Mouse (Mus musculus): ENCODE data around the gene Atp6v1g1. TPM values are rescaled to one million over a fixed set of nuclear protein-coding genes. Genes with fewer than 3 reads are reported as not detected.

Gene Atp6v1g1
- polyA plus RNA-seq, 1 experiment from 2014 or later = 429 TPM

DNA sequence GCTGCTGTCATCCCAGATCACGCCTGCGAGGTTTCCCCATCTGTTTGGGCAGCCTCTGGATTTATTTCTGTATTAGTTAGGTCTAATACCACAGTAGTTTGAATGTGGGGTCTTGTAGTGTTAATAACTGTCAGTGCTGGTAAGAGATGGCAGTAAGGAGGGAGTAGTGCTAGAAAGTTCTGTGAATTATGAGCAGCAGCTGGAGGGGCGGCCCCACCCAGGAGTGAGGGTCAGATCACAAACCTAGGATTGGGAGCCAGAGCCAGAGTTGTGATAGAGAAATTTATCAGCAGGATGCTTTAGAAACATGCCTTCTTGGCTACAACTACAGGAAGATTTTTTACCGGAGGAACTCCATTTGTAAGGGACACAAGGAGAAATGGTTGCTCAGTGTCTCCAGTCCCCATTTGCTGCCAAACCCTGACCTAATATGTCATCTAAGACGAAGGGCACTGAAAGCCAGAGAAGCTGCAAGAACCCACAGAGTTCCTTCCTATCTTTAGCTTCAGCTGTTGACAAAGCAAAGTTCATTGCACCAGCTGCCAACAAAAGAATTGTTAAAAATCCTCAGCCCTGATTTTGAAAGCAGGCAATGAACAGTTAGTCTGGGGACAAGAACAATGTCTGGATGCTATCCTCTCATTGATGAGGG lies 50.0 kb downstream of the Atp6v1g1 start:
- no peak for ATAC-seq (ENCODE audit: low FRiP score, low read depth)
- Histone ChIP-seq H3K4me1 (no peaks in the 10 kb centered on the region), H3K4me3 (no peak overlapping the region), H3K27me3 (replicated peaks) (no peaks in the 10 kb centered on the region), H3K9ac (no peak overlapping the region), H3K4me2 (replicated peaks) (no peak overlapping the region), H3K9me3 (no peaks in the 10 kb centered on the region), H3K36me3 (no peaks in the 10 kb centered on the region), H3K27ac (no peak overlapping the region)
- WGBS = 82% methylated on average over 5 of the region's 5 CpGs

DNA sequence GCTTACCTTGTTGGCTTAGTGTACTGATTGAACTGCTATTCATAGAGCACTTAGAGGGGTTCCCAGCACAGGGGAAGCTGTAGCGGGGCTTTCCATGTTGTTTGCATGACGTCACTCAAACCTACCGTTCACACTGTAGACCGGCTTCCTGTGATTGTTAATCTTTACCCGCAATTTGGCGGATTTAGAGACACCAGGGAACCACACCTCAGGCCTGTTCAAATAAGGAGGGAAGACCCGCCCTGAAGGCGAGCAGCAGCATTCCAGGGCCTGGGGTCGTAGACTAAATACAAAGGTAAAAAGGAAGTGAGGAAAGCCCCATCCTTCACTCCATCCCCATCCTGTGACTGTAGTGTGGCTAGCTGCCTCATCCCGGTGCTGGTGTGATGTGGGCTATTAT lies 50.7 kb downstream of the Atp6v1g1 start:
- Histone ChIP-seq H3K36me3 (no peaks in the 10 kb centered on the region), H3K9ac (no peak overlapping the region), H3K4me3 (no peak overlapping the region), H3K27me3 (replicated peaks) (no peaks in the 10 kb centered on the region), H3K4me2 (replicated peaks) (no peak overlapping the region), H3K27ac (no peak overlapping the region), H3K9me3 (no peaks in the 10 kb centered on the region), H3K4me1 (no peaks in the 10 kb centered on the region)
- ATAC-seq (ENCODE audit: low FRiP score, low read depth) = no peak
- WGBS = 83% methylated on average over 10 of the region's 10 CpGs

DNA sequence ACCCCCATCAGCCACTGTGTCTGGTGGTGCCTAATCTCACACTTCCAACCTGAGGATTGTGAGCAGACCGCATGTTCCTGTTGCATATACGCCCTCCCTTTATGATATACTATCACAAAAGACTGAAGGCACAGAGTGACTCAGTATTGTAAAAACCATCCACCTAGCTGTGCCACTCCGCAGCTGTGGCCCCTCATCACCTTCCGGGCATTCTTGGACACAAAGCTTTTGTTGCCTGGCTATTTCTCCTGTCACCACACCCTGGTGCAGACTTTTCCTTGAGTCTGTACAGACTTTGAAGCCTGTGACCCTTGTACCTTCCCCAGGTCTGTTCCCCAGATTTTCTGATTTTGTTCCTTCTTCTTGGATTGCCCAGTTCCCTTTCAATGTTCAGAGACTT lies 51.4 kb downstream of the Atp6v1g1 start:
- ATAC-seq (ENCODE audit: low FRiP score, low read depth) = no peak
- no peaks in the 10 kb centered on the region for H3K27me3 ChIP-seq (replicated peaks)
- H3K4me3 ChIP-seq = no peak overlapping the region
- no peaks in the 10 kb centered on the region for H3K36me3 ChIP-seq
- H3K9me3 ChIP-seq = no peaks in the 10 kb centered on the region
- H3K9ac ChIP-seq = no peak overlapping the region
- no peak overlapping the region for H3K4me2 ChIP-seq (replicated peaks)
- over 99% methylated on average over 4 of the region's 4 CpGs for WGBS
- H3K27ac ChIP-seq = no peak overlapping the region
- no peaks in the 10 kb centered on the region for H3K4me1 ChIP-seq

Other genes with a start within 250 kb of the Atp6v1g1 start
- gene Orm1, start 200.2 kb upstream of the Atp6v1g1 start, polyA plus RNA-seq (2016; fragmentation: Nextera tagmentation; extraction: Ambion mirVana) = not detected in 2 replicates
- gene Orm3, start 188.6 kb upstream of the Atp6v1g1 start, polyA plus RNA-seq (2016; fragmentation: Nextera tagmentation; extraction: Ambion mirVana) = not detected in 2 replicates
- gene Orm2, start 182.3 kb upstream of the Atp6v1g1 start, polyA plus RNA-seq (2016; fragmentation: Nextera tagmentation; extraction: Ambion mirVana) = not detected in 2 replicates
- 7.3 and 7.5 TPM in 2 replicates for gene Akna, start 141.4 kb upstream of the Atp6v1g1 start, polyA plus RNA-seq (2016; fragmentation: Nextera tagmentation; extraction: Ambion mirVana)
- 9.0 and 10.0 TPM in 2 replicates for gene Whrn, start 48.8 kb upstream of the Atp6v1g1 start, polyA plus RNA-seq (2016; fragmentation: Nextera tagmentation; extraction: Ambion mirVana)
- gene Tmem268, start 14.0 kb downstream of the Atp6v1g1 start, polyA plus RNA-seq (2016; fragmentation: Nextera tagmentation; extraction: Ambion mirVana) = 3.8 and 4.2 TPM in 2 replicates
- not detected in 2 replicates for gene Gm11213, start 60.5 kb downstream of the Atp6v1g1 start, polyA plus RNA-seq (2016; fragmentation: Nextera tagmentation; extraction: Ambion mirVana)
- gene Tex48, start 77.7 kb downstream of the Atp6v1g1 start, polyA plus RNA-seq (2016; fragmentation: Nextera tagmentation; extraction: Ambion mirVana) = not detected in 2 replicates
- gene Gm11214, start 118.6 kb downstream of the Atp6v1g1 start, polyA plus RNA-seq (2016; fragmentation: Nextera tagmentation; extraction: Ambion mirVana) = not detected in 2 replicates
- gene Tnfsf15, start 200.3 kb downstream of the Atp6v1g1 start, polyA plus RNA-seq (2016; fragmentation: Nextera tagmentation; extraction: Ambion mirVana) = 0.05 and 0.09 TPM in 2 replicates

Data from neural tube, embryonic 12.5 days (tissue).